Mouse (Mus musculus): ENCODE results near the gene Gm20696. TPM values are rescaled to one million over a fixed set of nuclear protein-coding genes. Genes with fewer than 3 reads are reported as not detected.

The Gm20696 gene
- total RNA-seq, 1 experiment from 2014 or later: 5.0 TPM

- DNase-seq: no peak
Observed at GRCm38 (mm10) chr6:99328146-99328545, 338.5 kb downstream of the Gm20696 start.

- DNase-seq: peak; percentile 38
Observed at GRCm38 (mm10) chr6:99327721-99328120, 338.9 kb downstream of the Gm20696 start.

GRCm38 (mm10) chr6:99325881-99326280, 340.7 kb downstream of the Gm20696 start:
- DNase-seq: no peak

GRCm38 (mm10) chr6:99325461-99325860, 341.1 kb downstream of the Gm20696 start:
- DNase-seq: no peak

- DNase-seq: no peak
Observed at GRCm38 (mm10) chr6:99322132-99322904, 344.3 kb downstream of the Gm20696 start.

GRCm38 (mm10) chr6:99320444-99320843, 346.2 kb downstream of the Gm20696 start:
- DNase-seq: no peak

- no peak for DNase-seq
Observed at GRCm38 (mm10) chr6:99319415-99320405, 346.9 kb downstream of the Gm20696 start.

GRCm38 (mm10) chr6:99314746-99315145, 351.9 kb downstream of the Gm20696 start:
- no peak for DNase-seq

GRCm38 (mm10) chr6:99310529-99310928, 356.1 kb downstream of the Gm20696 start:
- no peak for DNase-seq

- no peak for DNase-seq
Observed at GRCm38 (mm10) chr6:99310171-99310500, 356.5 kb downstream of the Gm20696 start.

GRCm38 (mm10) chr6:99309466-99310170, 357.0 kb downstream of the Gm20696 start:
- no peak for DNase-seq

- DNase-seq: no peak
Observed at GRCm38 (mm10) chr6:99305751-99306150, 360.8 kb downstream of the Gm20696 start.

- DNase-seq: no peak
Observed at GRCm38 (mm10) chr6:99305236-99305635, 361.4 kb downstream of the Gm20696 start.

GRCm38 (mm10) chr6:99302662-99303435, 363.7 kb downstream of the Gm20696 start:
- DNase-seq: no peak

GRCm38 (mm10) chr6:99301923-99302322, 364.7 kb downstream of the Gm20696 start:
- DNase-seq: no peak

- DNase-seq: no peak
Observed at GRCm38 (mm10) chr6:99300235-99300634, 366.4 kb downstream of the Gm20696 start.

GRCm38 (mm10) chr6:99299196-99299595, 367.4 kb downstream of the Gm20696 start:
- no peak for DNase-seq

GRCm38 (mm10) chr6:99297535-99297934, 369.1 kb downstream of the Gm20696 start:
- no peak for DNase-seq

- no peak for DNase-seq
Observed at GRCm38 (mm10) chr6:99295495-99295894, 371.1 kb downstream of the Gm20696 start.

- no peak for DNase-seq
Observed at GRCm38 (mm10) chr6:99289220-99289619, 377.4 kb downstream of the Gm20696 start.

GRCm38 (mm10) chr6:99285026-99285425, 381.6 kb downstream of the Gm20696 start:
- no peak for DNase-seq

GRCm38 (mm10) chr6:99284019-99284418, 382.6 kb downstream of the Gm20696 start:
- DNase-seq: no peak

Measured in adrenal gland, postnatal 14 days (tissue).